Mouse (Mus musculus): Measurements from ENCODE around the gene Gm10142.
"Not testable (repeated sequence)": the region's sequence is repeated elsewhere in the genome, so short reads cannot be mapped to it uniquely, and the experiment has no call there.

The Gm10142 gene

GRCm38 (mm10) chr10:77741924-77742688 is 26.5 kb downstream of the Gm10142 start, which contains the start of gene Gm18596:
Gene Gm18596 (minus strand): TSS chr10:77742638.
- not testable (repeated sequence) for DNase-seq

GRCm38 (mm10) chr10:77750686-77751085 is 35.1 kb downstream of the Gm10142 start:
- not testable (repeated sequence) for DNase-seq

- not testable (repeated sequence) for DNase-seq
These were observed 35.6 kb downstream of the Gm10142 start, which contains the start of gene Gm9736 for GRCm38 (mm10) chr10:77751254-77751653. Gene Gm9736 (minus strand): TSS chr10:77751354.

GRCm38 (mm10) chr10:77752312-77752711 is 36.7 kb downstream of the Gm10142 start:
- DNase-seq, result not testable (repeated sequence)

GRCm38 (mm10) chr10:77753448-77753847 is 37.8 kb downstream of the Gm10142 start:
- no peak for DNase-seq

- DNase-seq, result not testable (repeated sequence)
These were observed 44.0 kb downstream of the Gm10142 start, which contains the start of gene Gm3233 for GRCm38 (mm10) chr10:77759582-77759981. Gene Gm3233 (minus strand): TSS chr10:77759682.
